Mouse (Mus musculus) olfactory bulb, adult 2 months (tissue): ENCODE results near the gene Pgm5. TPM values are rescaled to one million over a fixed set of nuclear protein-coding genes. Genes with fewer than 3 reads are reported as not detected.
A peak's percentile ranks its signal among the peaks of the same experiment; 100 is the strongest.

Experiments used
- H3K27ac ChIP-seq: fragments of 200-500 bp; 2 replicates; pipeline ENCODE4 v1.5.1; 2012; ENCODE audit warnings: low read depth, low read length; ENCODE audit not compliant: insufficient read depth
- H3K4me1 ChIP-seq: fragments of 200-500 bp; 2 replicates; pipeline ENCODE4 v1.6.1; 2012; ENCODE audit warnings: low read length; ENCODE audit not compliant: control insufficient read depth, insufficient read depth
- H3K4me3 ChIP-seq: fragments of 200-500 bp; 2 replicates; pipeline ENCODE4 v1.5.1; 2012; ENCODE audit warnings: mild to moderate bottlenecking, low read depth, low read length, moderate library complexity; ENCODE audit not compliant: insufficient read depth
- CTCF ChIP-seq: fragments of 200-500 bp; IDR thresholded peaks from 2 replicates; pipeline ENCODE4 v1.5.1; 2012; ENCODE audit warnings: low read depth, mild to moderate bottlenecking, low read length, moderate library complexity; ENCODE audit not compliant: insufficient read depth
- POLR2A ChIP-seq: fragments of 200-500 bp; IDR thresholded peaks from 2 replicates; pipeline ENCODE4 v1.6.1; 2012; ENCODE audit warnings: mild to moderate bottlenecking, low read depth, low read length, moderate library complexity; ENCODE audit not compliant: insufficient read depth
- WGBS: fragments of 180-500 bp; shearing (Covaris S2); methylation state at CpG from one replicate; pipeline ENCODE4 v1.1.7; 2018; 5-methylcytosine and 5-hydroxymethylcytosine counted together
- polyA plus RNA-seq: library from polyadenylated mRNA; stranded (reverse); fragments of >200 nt; gene quantifications from 2 replicates; pipeline ENCODE4 v1.2.4, GENCODE M21; 2012; ENCODE audit warnings: low replicate concordance; ENCODE audit not compliant: missing spikeins, insufficient read depth, insufficient read length

Pgm5 gene
- polyA plus RNA-seq, 1 experiment, result not detected

DNA sequence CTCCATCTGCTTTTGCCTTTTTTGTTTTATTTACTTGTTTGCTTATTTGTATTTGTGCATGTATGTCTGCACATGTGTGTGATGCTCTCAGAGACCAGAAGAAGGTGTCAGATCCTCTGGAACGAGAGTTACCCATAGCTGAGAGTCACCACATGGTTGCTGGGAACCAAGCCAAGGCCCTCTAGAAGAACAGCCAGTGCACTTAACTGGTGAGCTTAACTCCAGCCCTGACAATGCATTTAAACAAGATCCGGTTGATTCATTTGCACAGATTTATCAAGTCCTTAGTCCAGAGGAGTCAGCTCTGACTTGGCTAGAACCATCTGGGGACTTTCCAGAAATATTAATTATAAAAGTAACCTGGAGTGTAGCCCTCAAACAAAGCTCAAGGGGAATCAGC lies 12.2 kb upstream of the Pgm5 start:
- Histone ChIP-seq H3K4me3 (no peak overlapping the region), H3K27ac (no peak overlapping the region), H3K4me1 (peaks cover 2% of the 10 kb centered on the region; the same call in 1 of the 2 replicates)
- 56% methylated on average over 2 of the region's 2 CpGs for WGBS
- TF ChIP-seq CTCF (no peak), POLR2A (no peak)

DNA sequence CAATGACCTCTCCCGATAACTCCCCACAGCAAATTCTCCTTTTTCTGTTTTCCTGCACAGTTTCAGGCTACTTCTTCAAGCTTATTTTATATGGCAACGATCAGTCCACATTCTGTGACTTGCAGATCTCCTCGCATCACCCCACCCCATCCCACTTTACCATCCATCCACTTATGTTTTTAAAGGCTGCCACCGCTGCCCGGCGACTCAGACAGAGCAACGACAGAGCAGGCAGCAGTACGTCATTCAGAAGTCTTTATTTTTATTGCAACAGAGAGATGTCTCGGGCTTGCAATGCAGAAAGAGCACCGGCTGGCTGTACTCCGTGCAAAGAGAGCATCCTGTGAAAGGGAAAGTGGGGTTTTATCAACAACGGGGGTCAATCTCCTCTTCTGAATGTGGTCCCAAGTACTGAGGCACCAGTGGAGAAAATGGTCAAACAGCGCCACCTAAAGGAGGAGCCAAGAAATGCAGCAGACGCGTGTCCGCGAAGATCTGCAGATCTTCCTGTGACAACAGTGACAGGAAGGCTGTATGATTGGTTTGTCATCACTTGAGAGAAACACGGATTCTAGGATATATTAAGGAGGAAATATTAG lies 9.5 kb upstream of the Pgm5 start:
- H3K4me1 ChIP-seq, result peaks cover 2% of the 10 kb centered on the region; the same call in 1 of the 2 replicates
- H3K4me3 ChIP-seq, result peak overlapping the region; percentile 41
- 10% methylated on average over 18 of the region's 18 CpGs for WGBS
- TF ChIP-seq POLR2A (no peak), CTCF (peak; percentile 90)
- H3K27ac ChIP-seq, result no peak overlapping the region

DNA sequence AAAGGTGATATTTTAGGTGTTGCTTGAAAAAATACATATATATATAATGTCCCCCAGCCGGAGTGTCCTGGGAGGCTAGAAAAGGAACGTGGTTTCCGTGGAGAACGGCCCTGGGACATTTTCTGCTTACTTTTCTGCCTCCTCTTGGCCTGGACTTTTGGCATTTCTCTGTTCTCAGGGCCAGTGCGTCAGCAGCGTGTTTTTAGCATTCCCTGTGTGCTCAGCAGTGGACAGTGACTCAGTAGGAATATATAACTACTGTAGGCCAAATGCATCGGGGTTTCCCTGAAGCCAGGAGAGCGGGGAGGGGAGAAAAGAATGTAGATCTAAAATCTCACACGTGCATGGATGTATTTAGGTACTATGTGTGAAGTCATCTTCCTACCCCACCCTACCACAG lies 3.8 kb upstream of the Pgm5 start:
- H3K4me3 ChIP-seq, result no peak overlapping the region
- no peak overlapping the region for H3K27ac ChIP-seq
- H3K4me1 ChIP-seq, result peaks cover 8% of the 10 kb centered on the region
- no peak for TF ChIP-seq POLR2A
- no peak for TF ChIP-seq CTCF
- 92% methylated on average over 9 of the region's 9 CpGs for WGBS

DNA sequence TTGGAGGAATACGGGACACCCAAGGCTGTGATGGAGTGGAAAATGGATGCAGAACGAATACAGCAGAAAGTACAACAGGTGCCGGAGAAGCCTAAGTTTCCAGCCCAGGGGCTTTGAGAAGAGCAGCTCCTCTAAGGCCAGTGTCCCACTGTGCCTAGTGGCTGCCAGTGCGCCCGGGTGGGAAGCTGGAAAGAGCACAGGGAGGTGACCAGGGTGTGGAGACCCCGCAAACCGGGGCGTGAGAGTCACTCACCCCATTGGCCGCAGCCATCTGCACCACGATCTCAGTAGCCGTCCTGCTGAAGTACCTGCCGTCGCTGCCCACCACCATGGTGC lies 411 bp downstream of the Pgm5 start:
- TF ChIP-seq POLR2A (no peak), CTCF (no peak)
- Histone ChIP-seq H3K4me3 (peak overlapping the region; percentile 23), H3K4me1 (peaks cover 8% of the 10 kb centered on the region), H3K27ac (no peak overlapping the region)
- WGBS, result 22% methylated on average over 13 of the region's 13 CpGs

GRCm38 (mm10) chr19:24851456-24852315 lies 10.0 kb downstream of the Pgm5 start:
- Histone ChIP-seq H3K4me1 (peaks cover 7% of the 10 kb centered on the region; the same call in 1 of the 2 replicates), H3K4me3 (no peak overlapping the region), H3K27ac (no peak overlapping the region)
- 43% methylated on average over 21 of the region's 21 CpGs for WGBS
- TF ChIP-seq POLR2A, result no peak
- TF ChIP-seq CTCF, result no peak

DNA sequence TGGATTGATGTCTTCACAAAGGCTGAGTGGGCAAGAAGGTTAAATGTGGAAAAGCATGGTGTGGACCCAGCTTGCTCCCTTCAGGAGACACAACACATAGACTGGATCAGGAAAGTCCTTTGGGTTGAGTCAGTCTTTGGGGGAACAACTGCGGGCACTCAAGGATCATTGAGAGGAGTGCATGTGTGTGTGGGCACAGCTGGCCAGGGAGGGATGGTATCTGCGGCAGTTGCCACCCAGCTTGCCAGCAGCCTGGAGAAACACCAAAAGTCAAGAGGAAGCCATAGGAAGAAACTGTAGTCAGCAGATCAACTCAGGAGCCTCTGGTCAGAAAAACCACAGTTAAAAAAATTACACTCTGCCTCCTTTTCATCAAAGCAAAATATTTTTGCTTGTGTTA lies 12.8 kb downstream of the Pgm5 start:
- TF ChIP-seq CTCF (no peak), POLR2A (no peak)
- no peak overlapping the region for H3K27ac ChIP-seq
- H3K4me1 ChIP-seq, result peaks cover 7% of the 10 kb centered on the region; the same call in 1 of the 2 replicates
- no peak overlapping the region for H3K4me3 ChIP-seq
- 96% methylated on average over 2 of the region's 2 CpGs for WGBS

DNA sequence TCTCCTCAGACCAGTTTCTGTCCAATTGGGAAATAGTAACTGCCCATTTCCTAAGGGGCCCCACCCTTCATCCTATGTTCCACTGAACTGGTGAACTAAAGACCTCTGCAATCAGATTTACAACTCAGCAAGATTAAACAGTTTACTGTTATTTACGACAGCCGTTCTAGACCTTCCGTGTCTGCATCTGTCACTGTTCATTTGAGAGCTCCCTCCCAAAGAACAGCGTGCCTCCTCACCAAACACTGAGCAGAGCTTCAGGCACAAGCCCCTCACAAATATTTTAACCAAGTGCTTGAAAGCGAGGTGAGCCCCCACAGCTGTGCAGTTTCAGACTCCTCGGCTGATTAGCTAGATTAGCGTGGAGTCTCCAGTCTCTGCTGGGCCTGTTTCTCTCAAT lies 13.3 kb downstream of the Pgm5 start:
- TF ChIP-seq POLR2A, result no peak
- no peak for TF ChIP-seq CTCF
- no peak overlapping the region for H3K27ac ChIP-seq
- 80% methylated on average over 7 of the region's 7 CpGs for WGBS
- peaks cover 7% of the 10 kb centered on the region; the same call in 1 of the 2 replicates for H3K4me1 ChIP-seq
- no peak overlapping the region for H3K4me3 ChIP-seq

DNA sequence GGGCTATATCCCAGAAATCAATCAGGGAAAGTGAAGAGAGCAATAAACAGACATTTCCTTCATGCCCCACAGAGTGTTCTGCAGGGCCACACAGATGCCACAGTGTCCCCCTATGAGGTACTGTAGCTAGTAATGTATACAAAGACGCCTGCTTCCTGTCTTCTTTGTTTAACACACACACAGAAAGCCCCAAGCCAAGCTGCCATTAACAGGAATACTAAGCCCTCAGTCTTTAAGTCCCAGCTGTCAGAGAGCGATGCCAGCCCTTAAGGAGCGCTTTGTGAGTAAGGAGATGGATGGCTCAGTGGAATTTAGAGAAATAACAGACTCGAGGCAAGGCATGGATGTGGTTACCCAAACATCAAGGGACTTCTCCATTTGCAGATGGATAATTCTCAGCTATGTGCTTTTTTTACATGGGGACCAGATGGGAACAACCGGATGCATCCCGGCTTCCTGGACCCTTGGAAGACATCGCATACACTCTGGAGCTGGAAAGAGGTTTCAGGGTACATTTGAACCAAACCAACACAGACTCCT lies 16.6 kb downstream of the Pgm5 start:
- WGBS, result 57% methylated on average over 7 of the region's 7 CpGs
- Histone ChIP-seq H3K4me3 (no peak overlapping the region), H3K27ac (no peak overlapping the region), H3K4me1 (no peaks in the 10 kb centered on the region)
- TF ChIP-seq POLR2A (no peak), CTCF (no peak)

DNA sequence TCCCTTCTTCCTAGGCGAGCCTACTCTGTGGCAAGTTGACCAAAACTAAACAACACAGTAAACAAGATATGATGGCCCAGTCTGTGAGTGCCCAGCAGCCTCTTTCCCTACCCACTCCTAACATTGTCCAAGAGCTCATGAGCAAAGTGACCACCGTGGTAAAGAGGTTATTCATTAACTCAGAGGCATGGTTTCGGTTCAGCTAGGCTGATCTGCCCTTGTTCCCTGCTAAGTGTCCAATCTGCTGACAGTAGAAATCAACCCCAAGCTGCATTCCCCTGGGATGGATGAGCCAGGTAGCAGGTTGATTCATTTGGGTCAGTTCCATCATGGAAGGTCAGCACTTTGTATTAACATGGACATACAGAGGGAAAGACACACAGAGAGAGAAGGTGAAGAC lies 19.6 kb downstream of the Pgm5 start:
- no peak overlapping the region for H3K4me3 ChIP-seq
- 90% methylated on average over 3 of the region's 3 CpGs for WGBS
- H3K27ac ChIP-seq, result no peak overlapping the region
- no peaks in the 10 kb centered on the region for H3K4me1 ChIP-seq
- no peak for TF ChIP-seq CTCF
- TF ChIP-seq POLR2A, result no peak
